Mouse (Mus musculus): ENCODE data around the gene Tfpt. TPM values are rescaled to one million over a fixed set of nuclear protein-coding genes. Genes with fewer than 3 reads are reported as not detected.
"Not testable (repeated sequence)": the region's sequence is repeated elsewhere in the genome, so short reads cannot be mapped to it uniquely, and the experiment has no call there.

The Tfpt gene
- total and polyA plus RNA-seq, 2 experiments from 2014 or later = 27.1 to 39.3 TPM

- Histone ChIP-seq H3K9me3 (ENCODE audit: low read length) (no peaks in the 10 kb centered on the region), H3K4me2 (ENCODE audit: low read depth) (no peak overlapping the region), H3K4me1 (ENCODE audit: insufficient read depth) (no peaks in the 10 kb centered on the region), H3K4me3 (ENCODE audit: low read depth, low read length) (no peak overlapping the region), H3K9ac (no peak overlapping the region), H3K27me3 (ENCODE audit: insufficient read depth, low read length) (no peaks in the 10 kb centered on the region), H3K27ac (ENCODE audit: low read depth, low read length) (no peak overlapping the region), H3K36me3 (ENCODE audit: insufficient read depth) (no peaks in the 10 kb centered on the region)
- 66% methylated on average over 6 of the region's 6 CpGs for WGBS
- DNase-seq (no peak), ATAC-seq (no peak)
- TF ChIP-seq CTCF (IDR thresholded peaks at IDR 0.05; ENCODE audit: low read depth) = no peak
Observed at GRCm38 (mm10) chr7:3578952-3579546, 50.7 kb downstream of the Tfpt start.

- no peak overlapping the region for H3K27ac ChIP-seq (ENCODE audit: low read depth, low read length)
- no peaks in the 10 kb centered on the region for H3K9me3 ChIP-seq (ENCODE audit: low read length)
- no peaks in the 10 kb centered on the region for H3K27me3 ChIP-seq (ENCODE audit: insufficient read depth, low read length)
- H3K36me3 ChIP-seq (ENCODE audit: insufficient read depth) = no peaks in the 10 kb centered on the region
- 76% methylated on average over 2 of the region's 2 CpGs for WGBS
- no peak overlapping the region for H3K4me3 ChIP-seq (ENCODE audit: low read depth, low read length)
- H3K4me1 ChIP-seq (ENCODE audit: insufficient read depth) = no peaks in the 10 kb centered on the region
- no peak overlapping the region for H3K9ac ChIP-seq
- no peak for TF ChIP-seq CTCF (IDR thresholded peaks at IDR 0.05; ENCODE audit: low read depth)
- ATAC-seq (no peak), DNase-seq (no peak)
- H3K4me2 ChIP-seq (ENCODE audit: low read depth) = no peak overlapping the region
Observed at GRCm38 (mm10) chr7:3578196-3578595, 51.5 kb downstream of the Tfpt start.

DNA sequence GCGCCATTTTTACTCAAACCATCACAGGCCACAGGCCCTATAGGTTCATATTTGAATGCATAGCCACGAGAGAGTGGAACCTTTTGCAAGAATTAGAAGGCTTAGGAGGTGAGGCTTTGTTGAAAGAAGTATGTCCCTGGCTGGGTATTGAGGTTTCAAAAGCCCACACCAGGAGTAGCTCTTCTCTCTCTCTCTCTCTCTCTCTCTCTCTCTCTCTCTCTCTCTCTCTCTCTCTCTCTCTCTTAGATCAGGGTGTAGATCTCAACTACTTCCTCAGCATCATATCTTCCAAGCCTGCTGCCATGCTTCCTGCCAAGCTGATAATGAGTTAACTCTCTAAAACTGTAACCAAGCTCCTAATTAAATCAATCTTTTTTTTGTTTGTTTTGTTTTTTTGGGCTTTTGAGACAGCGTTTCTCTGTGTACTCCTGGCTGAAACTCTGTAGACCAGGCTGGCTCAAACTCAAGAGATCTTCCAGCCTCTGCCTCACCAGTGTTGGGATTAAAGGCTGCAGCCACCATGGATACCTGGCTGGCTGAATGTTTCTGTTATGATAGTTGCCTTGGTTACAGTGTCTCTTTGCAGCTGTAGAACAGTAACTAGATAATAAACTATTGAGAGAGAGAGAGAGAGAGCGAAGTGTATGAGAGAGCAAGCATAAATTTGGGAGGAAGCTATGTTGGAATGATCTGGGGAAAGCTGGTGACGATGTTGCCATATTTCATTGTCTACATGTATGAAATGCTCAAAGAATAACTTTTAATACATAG is 53.2 kb downstream of the Tfpt start:
- ATAC-seq (no peak), DNase-seq (no peak)
- H3K9me3 ChIP-seq (ENCODE audit: low read length) = no peaks in the 10 kb centered on the region
- H3K36me3 ChIP-seq (ENCODE audit: insufficient read depth) = no peaks in the 10 kb centered on the region
- H3K4me1 ChIP-seq (ENCODE audit: insufficient read depth) = no peaks in the 10 kb centered on the region
- H3K4me2 ChIP-seq (ENCODE audit: low read depth) = no peak overlapping the region
- WGBS = 71% methylated on average over 5 of the region's 5 CpGs
- H3K4me3 ChIP-seq (ENCODE audit: low read depth, low read length) = no peak overlapping the region
- no peak for TF ChIP-seq CTCF (IDR thresholded peaks at IDR 0.05; ENCODE audit: low read depth)
- no peaks in the 10 kb centered on the region for H3K27me3 ChIP-seq (ENCODE audit: insufficient read depth, low read length)
- no peak overlapping the region for H3K27ac ChIP-seq (ENCODE audit: low read depth, low read length)
- H3K9ac ChIP-seq = no peak overlapping the region

GRCm38 (mm10) chr7:3574216-3574615 is 55.5 kb downstream of the Tfpt start:
- Histone ChIP-seq H3K4me2 (ENCODE audit: low read depth) (no peak overlapping the region), H3K4me3 (ENCODE audit: low read depth, low read length) (no peak overlapping the region), H3K4me1 (ENCODE audit: insufficient read depth) (no peaks in the 10 kb centered on the region), H3K9me3 (ENCODE audit: low read length) (no peaks in the 10 kb centered on the region), H3K27ac (ENCODE audit: low read depth, low read length) (no peak overlapping the region), H3K9ac (no peak overlapping the region), H3K36me3 (ENCODE audit: insufficient read depth) (no peaks in the 10 kb centered on the region), H3K27me3 (ENCODE audit: insufficient read depth, low read length) (no peaks in the 10 kb centered on the region)
- no peak for ATAC-seq
- 59% methylated on average over 5 of the region's 5 CpGs for WGBS
- peak; percentile 33 for TF ChIP-seq CTCF (IDR thresholded peaks at IDR 0.05; ENCODE audit: low read depth)
- DNase-seq = peak; percentile 10

GRCm38 (mm10) chr7:3571847-3572246 is 57.9 kb downstream of the Tfpt start:
- H3K27ac ChIP-seq (ENCODE audit: low read depth, low read length) = no peak overlapping the region
- no peak overlapping the region for H3K4me3 ChIP-seq (ENCODE audit: low read depth, low read length)
- H3K27me3 ChIP-seq (ENCODE audit: insufficient read depth, low read length) = no peaks in the 10 kb centered on the region
- ATAC-seq (no peak), DNase-seq (no peak)
- no peaks in the 10 kb centered on the region for H3K9me3 ChIP-seq (ENCODE audit: low read length)
- H3K36me3 ChIP-seq (ENCODE audit: insufficient read depth) = no peaks in the 10 kb centered on the region
- TF ChIP-seq CTCF (IDR thresholded peaks at IDR 0.05; ENCODE audit: low read depth) = no peak
- 69% methylated on average over 1 of the region's 1 CpGs for WGBS
- H3K9ac ChIP-seq = no peak overlapping the region
- H3K4me1 ChIP-seq (ENCODE audit: insufficient read depth) = no peaks in the 10 kb centered on the region
- no peak overlapping the region for H3K4me2 ChIP-seq (ENCODE audit: low read depth)

DNA sequence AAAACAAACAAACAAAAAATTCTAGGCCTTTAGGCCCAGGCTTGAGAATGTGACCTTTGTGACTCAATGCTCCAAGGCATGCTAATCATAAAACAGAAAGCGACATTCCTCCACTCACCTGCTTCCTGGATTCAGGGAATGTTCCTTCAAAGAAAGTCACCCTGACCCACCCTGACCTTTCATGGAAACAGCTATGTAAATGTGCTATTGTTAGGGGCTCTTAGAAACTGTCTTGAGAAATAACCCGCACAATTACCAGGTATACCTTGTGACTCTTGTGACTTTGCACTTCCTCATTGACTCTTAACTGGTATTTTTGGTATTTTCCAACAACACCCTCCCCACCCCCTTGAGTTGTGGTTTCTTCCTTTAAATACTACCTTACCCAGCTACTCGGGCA is 59.1 kb downstream of the Tfpt start:
- WGBS = 96% methylated on average over 3 of the region's 3 CpGs
- not testable (repeated sequence) for H3K4me3 ChIP-seq (ENCODE audit: low read depth, low read length); H3K4me1 ChIP-seq (ENCODE audit: insufficient read depth); H3K9ac ChIP-seq; H3K36me3 ChIP-seq (ENCODE audit: insufficient read depth); H3K4me2 ChIP-seq (ENCODE audit: low read depth); DNase-seq; H3K27me3 ChIP-seq (ENCODE audit: insufficient read depth, low read length); H3K9me3 ChIP-seq (ENCODE audit: low read length); H3K27ac ChIP-seq (ENCODE audit: low read depth, low read length); ATAC-seq

Small RNAs within 50 kb of the gene (microRNA-seq; reads per million reads assigned to microRNA genes)
- gene Gm25100 (0 reads per million in 2 experiments), gene Mir3572 (3.1 to 4.5 reads per million in 2 experiments)

Other genes starting within 250 kb of the Tfpt start
- 41.5 and 42.2 TPM in 2 replicates for gene Cacng8, start 239.2 kb downstream of the Tfpt start, total RNA-seq (2014; rRNA removed)
- gene Cacng8, start 239.2 kb downstream of the Tfpt start, polyA plus RNA-seq (2015; fragmentation: Nextera tagmentation; extraction: Ambion mirVana) = 16.5 and 17.8 TPM in 2 replicates
- gene Cacng6, start 205.7 kb downstream of the Tfpt start, total RNA-seq (2014; rRNA removed) = 0.15 and 0.38 TPM in 2 replicates
- 0.35 and 0.43 TPM in 2 replicates for gene Cacng6, start 205.7 kb downstream of the Tfpt start, polyA plus RNA-seq (2015; fragmentation: Nextera tagmentation; extraction: Ambion mirVana)
- gene Tarm1, start 127.3 kb downstream of the Tfpt start, total RNA-seq (2014; rRNA removed) = 0.10 TPM in 1 of 2 replicates, not detected in the other
- 0.10 TPM in 1 of 2 replicates, not detected in the other for gene Tarm1, start 127.3 kb downstream of the Tfpt start, polyA plus RNA-seq (2015; fragmentation: Nextera tagmentation; extraction: Ambion mirVana)
- gene Oscar, start 13.8 kb downstream of the Tfpt start, total RNA-seq (2014; rRNA removed) = 0.43 and 0.69 TPM in 2 replicates
- gene Oscar, start 13.8 kb downstream of the Tfpt start, polyA plus RNA-seq (2015; fragmentation: Nextera tagmentation; extraction: Ambion mirVana) = 0.42 and 0.48 TPM in 2 replicates
- 191 and 258 TPM in 2 replicates for gene Ndufa3, start 12.6 kb downstream of the Tfpt start, total RNA-seq (2014; rRNA removed)
- gene Ndufa3, start 12.6 kb downstream of the Tfpt start, polyA plus RNA-seq (2015; fragmentation: Nextera tagmentation; extraction: Ambion mirVana) = 464 and 597 TPM in 2 replicates
- gene Prpf31, start 56 bp upstream of the Tfpt start, total RNA-seq (2014; rRNA removed) = 62.6 and 63.5 TPM in 2 replicates
- 66.3 and 77.8 TPM in 2 replicates for gene Prpf31, start 56 bp upstream of the Tfpt start, polyA plus RNA-seq (2015; fragmentation: Nextera tagmentation; extraction: Ambion mirVana)
- gene Cnot3, start 15.3 kb upstream of the Tfpt start, total RNA-seq (2014; rRNA removed) = 13.1 and 19.8 TPM in 2 replicates
- 26.7 and 35.4 TPM in 2 replicates for gene Cnot3, start 15.3 kb upstream of the Tfpt start, polyA plus RNA-seq (2015; fragmentation: Nextera tagmentation; extraction: Ambion mirVana)
- gene Leng1, start 35.9 kb upstream of the Tfpt start, total RNA-seq (2014; rRNA removed) = 5.2 and 6.6 TPM in 2 replicates
- gene Leng1, start 35.9 kb upstream of the Tfpt start, polyA plus RNA-seq (2015; fragmentation: Nextera tagmentation; extraction: Ambion mirVana) = 10.3 and 10.4 TPM in 2 replicates
- gene Tmc4, start 47.6 kb upstream of the Tfpt start, total RNA-seq (2014; rRNA removed) = 3.1 and 3.5 TPM in 2 replicates
- 0.93 and 2.0 TPM in 2 replicates for gene Tmc4, start 47.6 kb upstream of the Tfpt start, polyA plus RNA-seq (2015; fragmentation: Nextera tagmentation; extraction: Ambion mirVana)
- gene Tsen34, start 62.9 kb upstream of the Tfpt start, total RNA-seq (2014; rRNA removed) = 291 and 292 TPM in 2 replicates
- 259 and 282 TPM in 2 replicates for gene Tsen34, start 62.9 kb upstream of the Tfpt start, polyA plus RNA-seq (2015; fragmentation: Nextera tagmentation; extraction: Ambion mirVana)
- gene Mboat7, start 63.6 kb upstream of the Tfpt start, total RNA-seq (2014; rRNA removed) = 112 and 165 TPM in 2 replicates
- 81.8 and 107 TPM in 2 replicates for gene Mboat7, start 63.6 kb upstream of the Tfpt start, polyA plus RNA-seq (2015; fragmentation: Nextera tagmentation; extraction: Ambion mirVana)
- 1,013 and 1,830 TPM in 2 replicates for gene Rps9, start 74.1 kb upstream of the Tfpt start, total RNA-seq (2014; rRNA removed)
- 807 and 937 TPM in 2 replicates for gene Rps9, start 74.1 kb upstream of the Tfpt start, polyA plus RNA-seq (2015; fragmentation: Nextera tagmentation; extraction: Ambion mirVana)
- 0.48 and 0.54 TPM in 2 replicates for gene Pirb, start 90.5 kb upstream of the Tfpt start, total RNA-seq (2014; rRNA removed)
- 0.24 and 0.25 TPM in 2 replicates for gene Pirb, start 90.5 kb upstream of the Tfpt start, polyA plus RNA-seq (2015; fragmentation: Nextera tagmentation; extraction: Ambion mirVana)
- not detected in 2 replicates for gene Gm15448, start 195.8 kb upstream of the Tfpt start, total RNA-seq (2014; rRNA removed)
- not detected in 2 replicates for gene Gm15448, start 195.8 kb upstream of the Tfpt start, polyA plus RNA-seq (2015; fragmentation: Nextera tagmentation; extraction: Ambion mirVana)
- gene Pira2, start 215.1 kb upstream of the Tfpt start, total RNA-seq (2014; rRNA removed) = not detected in 2 replicates
- gene Pira2, start 215.1 kb upstream of the Tfpt start, polyA plus RNA-seq (2015; fragmentation: Nextera tagmentation; extraction: Ambion mirVana) = 0.09 TPM in 1 of 2 replicates, not detected in the other

All from forebrain, postnatal 0 days (tissue).